Mouse (Mus musculus) testis, postnatal 10 days (tissue): ENCODE data around the gene Eif2a.
A peak's percentile ranks its signal among the peaks of the same experiment; 100 is the strongest.
"Not testable (repeated sequence)": the region's sequence is repeated elsewhere in the genome, so short reads cannot be mapped to it uniquely, and the experiment has no call there.

Experiments used
- DNase-seq: peaks from one replicate; pipeline ENCODE4 v3.0.0; 2021; ENCODE audit warnings: low spot score

The Eif2a gene

GRCm38 (mm10) chr3:58521361-58521760, 4.3 kb upstream of the Eif2a start:
- no peak for DNase-seq

- no peak for DNase-seq
These were observed 2.2 kb upstream of the Eif2a start for GRCm38 (mm10) chr3:58523386-58523785.

GRCm38 (mm10) chr3:58524246-58524645, 1.4 kb upstream of the Eif2a start:
- DNase-seq, result no peak

- DNase-seq, result no peak
These were observed 455 bp upstream of the Eif2a start for GRCm38 (mm10) chr3:58525166-58525565.

- no peak for DNase-seq
These were observed 752 bp downstream of the Eif2a start for GRCm38 (mm10) chr3:58526408-58526737.

- no peak for DNase-seq
These were observed 11.0 kb downstream of the Eif2a start for GRCm38 (mm10) chr3:58536573-58536972.

GRCm38 (mm10) chr3:58552001-58552811, 26.6 kb downstream of the Eif2a start:
- DNase-seq, result no peak

GRCm38 (mm10) chr3:58556649-58557048, 31.0 kb downstream of the Eif2a start:
- no peak for DNase-seq

- DNase-seq, result no peak
These were observed 34.3 kb downstream of the Eif2a start for GRCm38 (mm10) chr3:58559887-58560286.

GRCm38 (mm10) chr3:58561437-58561836, 35.8 kb downstream of the Eif2a start:
- no peak for DNase-seq

- no peak for DNase-seq
These were observed 45.2 kb downstream of the Eif2a start for GRCm38 (mm10) chr3:58570821-58571220.

- DNase-seq, result peak; percentile 98
These were observed 50.8 kb downstream of the Eif2a start, which contains the start of gene Selenot for GRCm38 (mm10) chr3:58576137-58577066. Gene Selenot, plus strand, starts transcription at chr3:58576636.

- DNase-seq, result no peak
These were observed 51.5 kb downstream of the Eif2a start for GRCm38 (mm10) chr3:58577067-58577503.

- DNase-seq, result no peak
These were observed 52.0 kb downstream of the Eif2a start for GRCm38 (mm10) chr3:58577506-58578050.

- no peak for DNase-seq
These were observed 55.9 kb downstream of the Eif2a start for GRCm38 (mm10) chr3:58581530-58581929.

- no peak for DNase-seq
These were observed 56.7 kb downstream of the Eif2a start for GRCm38 (mm10) chr3:58582297-58582696.

GRCm38 (mm10) chr3:58582788-58583426, 57.3 kb downstream of the Eif2a start:
- no peak for DNase-seq

GRCm38 (mm10) chr3:58590544-58590943, 64.9 kb downstream of the Eif2a start:
- DNase-seq, result not testable (repeated sequence)

GRCm38 (mm10) chr3:58592666-58593065, 67.0 kb downstream of the Eif2a start:
- DNase-seq, result not testable (repeated sequence)

GRCm38 (mm10) chr3:58593623-58594022, 68.0 kb downstream of the Eif2a start:
- DNase-seq, result no peak
